Mouse (Mus musculus): ENCODE measurements around the gene Ifi27l2a. TPM values are rescaled to one million over a fixed set of nuclear protein-coding genes. Genes with fewer than 3 reads are reported as not detected.

The Ifi27l2a gene
- total and polyA plus RNA-seq, 3 experiments, result 81.1 to 262 (median 133) TPM

DNA sequence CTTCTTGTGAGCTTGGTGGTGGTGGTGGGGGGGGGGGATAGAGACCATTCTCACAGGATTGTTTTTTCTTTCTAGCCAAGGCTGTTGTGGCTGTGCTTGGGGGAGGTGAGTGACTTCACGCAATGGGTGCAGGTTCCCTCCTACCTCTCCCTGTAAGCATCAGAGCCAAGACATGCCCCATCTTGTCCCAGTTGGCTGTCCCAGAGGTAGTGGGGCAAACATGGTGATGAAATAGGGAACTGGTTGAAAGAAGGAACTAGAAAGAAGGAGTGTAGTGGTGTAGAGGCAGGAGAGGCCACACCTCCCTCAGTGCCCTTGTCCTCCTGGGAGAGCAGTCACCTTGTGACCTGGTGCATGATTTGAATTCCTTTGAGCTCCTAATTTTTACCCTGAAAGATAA lies 5.9 kb downstream of the Ifi27l2a start:
- Histone ChIP-seq H3K4me2 (ENCODE audit: insufficient read depth, low read depth, poor library complexity, severe bottlenecking) (0 out of 2 replicates have a peak overlapping the region, but pooled peaks have one; percentile 22), H3K79me2 (replicated peaks; ENCODE audit: control insufficient read depth, extremely low read depth, insufficient read depth, poor library complexity, severe bottlenecking) (no peaks in the 10 kb centered on the region; the same call in 1 of the 2 replicates), H3K36me3 (replicated peaks in 1 of 2; ENCODE audit: control insufficient read depth in 1 of 2, insufficient read depth in 1 of 2, low read length in 1 of 2) (peaks cover 36 to 72% of the 10 kb centered on the region in 2 experiments), H3K4me3 (replicated peaks in 1 of 3; ENCODE audit: low read depth in 2 of 3, low read length in 2 of 3, poor library complexity in 1 of 3) (no peak overlapping the region), H3K27me3 (replicated peaks) (no peaks in the 10 kb centered on the region), H3K9me3 (replicated peaks; ENCODE audit: low read length) (no peaks in the 10 kb centered on the region), H3K27ac (ENCODE audit: insufficient read depth, low read depth) (peak overlapping the region; percentile 71), H3K4me1 (ENCODE audit: control insufficient read depth in 1 of 2, insufficient read depth in 2 of 2) (peaks cover 25 to 71% of the 10 kb centered on the region in 2 experiments), H3K9ac (ENCODE audit: insufficient read depth, low read depth) (no peak overlapping the region; the same call in 1 of the 2 replicates)
- peak; percentile 65 for DNase-seq (ENCODE audit: extremely low read depth)
- no peak for TF ChIP-seq ZKSCAN1 (IDR thresholded peaks at IDR 0.05; ENCODE audit: borderline replicate concordance, low read depth, low read length)
- peak; percentile 86 for TF ChIP-seq CHD1 (IDR thresholded peaks at IDR 0.05; ENCODE audit: low read depth, low read length)
- TF ChIP-seq MYC (IDR thresholded peaks at IDR 0.05; ENCODE audit: low read depth, low read length), result no peak
- 0 out of 2 replicates have a peak, but pooled peaks have one; percentile 36 for TF ChIP-seq ZMIZ1 (IDR thresholded peaks at IDR 0.05; ENCODE audit: low read depth, low read length)
- no peak for TF ChIP-seq MAFK (IDR thresholded peaks at IDR 0.05; ENCODE audit: insufficient replicate concordance, low read length)
- no peak for TF ChIP-seq TBP (conservative IDR thresholded peaks at IDR 0.05; ENCODE audit: low read depth, low read length)
- TF ChIP-seq CHD2 (IDR thresholded peaks at IDR 0.05; ENCODE audit: low read length), result 0 out of 2 replicates have a peak, but pooled peaks have one; percentile 28
- TF ChIP-seq IRF4 (IDR thresholded peaks at IDR 0.05; ENCODE audit: low read depth, low read length), result peak; percentile 7; the same call in 1 of the 2 replicates
- no peak for TF ChIP-seq MAZ (IDR thresholded peaks at IDR 0.05; ENCODE audit: low read depth, low read length)
- TF ChIP-seq PAX5 (IDR thresholded peaks at IDR 0.05; ENCODE audit: low read length), result no peak
- TF ChIP-seq POLR2A (IDR thresholded peaks at IDR 0.05; ENCODE audit: low read depth, low read length), result no peak
- TF ChIP-seq USF1 (IDR thresholded peaks at IDR 0.05; ENCODE audit: low read depth, low read length), result no peak
- TF ChIP-seq EP300 (IDR thresholded peaks at IDR 0.05; ENCODE audit: low read length), result peak; percentile 10; the same call in 1 of the 2 replicates
- dilution Hi-C loops (cut with MboI; ENCODE audit: extremely low pct_ligation_motif_present, extremely low pct_unique_long_range_greater_than_20kb, low sequenced_read_pairs), result no loop called here
- in situ Hi-C loops (cut with MboI; ENCODE audit: low pct_ligation_motif_present, low pct_unique_long_range_greater_than_20kb, low sequenced_read_pairs), result no loop called here

- dilution Hi-C loops (cut with MboI; ENCODE audit: extremely low pct_ligation_motif_present, extremely low pct_unique_long_range_greater_than_20kb, low sequenced_read_pairs), result no loop called here
- H3K4me3 ChIP-seq (replicated peaks in 1 of 3; ENCODE audit: low read depth in 2 of 3, low read length in 2 of 3, poor library complexity in 1 of 3), result peak overlapping the region; percentile 61 to 73 (median 64)
Measured at GRCm38 (mm10) chr12:103434861-103435260, 8.6 kb downstream of the Ifi27l2a start.

More at GRCm38 (mm10) chr12:103434861-103435260, 8.6 kb downstream of the Ifi27l2a start:
- H3K27ac ChIP-seq (ENCODE audit: insufficient read depth, low read depth), result no peak overlapping the region
- H3K36me3 ChIP-seq (replicated peaks in 1 of 2; ENCODE audit: control insufficient read depth in 1 of 2, insufficient read depth in 1 of 2, low read length in 1 of 2), result peaks cover 27 to 45% of the 10 kb centered on the region in 2 experiments
- peak overlapping the region; percentile 99 for H3K9ac ChIP-seq (ENCODE audit: insufficient read depth, low read depth)
- no peaks in the 10 kb centered on the region for H3K27me3 ChIP-seq (replicated peaks)
- no peak for DNase-seq (ENCODE audit: extremely low read depth)
- H3K79me2 ChIP-seq (replicated peaks; ENCODE audit: control insufficient read depth, extremely low read depth, insufficient read depth, poor library complexity, severe bottlenecking), result no peaks in the 10 kb centered on the region; the same call in 1 of the 2 replicates
- H3K4me2 ChIP-seq (ENCODE audit: insufficient read depth, low read depth, poor library complexity, severe bottlenecking), result peak overlapping the region; percentile 80
- H3K9me3 ChIP-seq (replicated peaks; ENCODE audit: low read length), result no peaks in the 10 kb centered on the region
- in situ Hi-C loops (cut with MboI; ENCODE audit: low pct_ligation_motif_present, low pct_unique_long_range_greater_than_20kb, low sequenced_read_pairs), result no loop called here
- TF ChIP-seq UBTF (IDR thresholded peaks at IDR 0.05; ENCODE audit: low read depth, low read length), result no peak
- peaks cover 25 to 55% of the 10 kb centered on the region in 2 experiments for H3K4me1 ChIP-seq (ENCODE audit: control insufficient read depth in 1 of 2, insufficient read depth in 2 of 2)
